Mouse (Mus musculus) G1E-ER4 (cell line): ENCODE measurements around the gene Tnfaip1. TPM values are rescaled to one million over a fixed set of nuclear protein-coding genes. Genes with fewer than 3 reads are reported as not detected.

Experiments
- GATA1 ChIP-seq: IDR thresholded peaks from one replicate; pipeline ENCODE4 v1.8.0; 2012; ENCODE audit warnings: low read length, inconsistent platforms
- polyA plus RNA-seq: library from polyadenylated mRNA; stranded (reverse); fragments of >175 nt; gene quantifications from 2 replicates; pipeline ENCODE4 v1.2.3, GENCODE M21; 2012

The Tnfaip1 gene
- polyA plus RNA-seq, 1 experiment, result 5.2 TPM

DNA sequence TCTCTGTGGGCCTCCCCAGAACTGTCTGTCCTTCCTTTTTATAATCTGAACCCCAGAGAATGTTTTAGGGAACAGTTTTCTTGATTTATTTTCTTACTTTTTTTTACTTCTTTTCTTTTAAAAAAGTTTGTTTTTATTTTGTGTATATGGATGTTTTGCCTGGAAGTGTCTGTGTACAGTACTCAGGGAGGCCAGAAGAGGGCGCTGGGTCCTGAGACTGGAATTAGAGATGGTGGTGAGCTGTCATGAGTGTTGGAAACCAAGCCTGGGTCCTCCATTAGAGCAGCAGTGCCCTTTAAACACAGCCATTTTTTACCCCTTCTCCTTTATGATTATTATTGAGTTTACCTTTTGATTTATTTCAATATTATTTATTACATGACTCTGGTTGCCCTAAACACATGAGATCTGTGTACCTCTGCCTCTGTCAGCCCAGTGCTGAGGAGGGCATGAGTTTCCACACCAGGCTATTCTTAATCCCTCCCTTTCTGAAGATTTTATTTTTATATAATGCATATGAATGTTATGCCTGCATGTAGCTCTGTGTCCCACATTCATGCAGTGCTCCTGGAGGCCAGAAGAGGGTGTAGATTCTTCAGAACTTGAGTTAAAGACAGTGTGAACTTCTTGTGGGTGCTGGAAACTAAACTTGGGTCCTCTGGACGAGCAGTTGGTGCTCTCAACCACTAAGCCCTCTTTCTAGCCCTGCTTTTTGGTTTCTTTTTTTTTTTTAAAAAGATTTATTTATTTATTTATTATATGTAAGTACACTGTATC is 20.4 kb downstream of the Tnfaip1 start:
- TF ChIP-seq GATA1, result no peak

DNA sequence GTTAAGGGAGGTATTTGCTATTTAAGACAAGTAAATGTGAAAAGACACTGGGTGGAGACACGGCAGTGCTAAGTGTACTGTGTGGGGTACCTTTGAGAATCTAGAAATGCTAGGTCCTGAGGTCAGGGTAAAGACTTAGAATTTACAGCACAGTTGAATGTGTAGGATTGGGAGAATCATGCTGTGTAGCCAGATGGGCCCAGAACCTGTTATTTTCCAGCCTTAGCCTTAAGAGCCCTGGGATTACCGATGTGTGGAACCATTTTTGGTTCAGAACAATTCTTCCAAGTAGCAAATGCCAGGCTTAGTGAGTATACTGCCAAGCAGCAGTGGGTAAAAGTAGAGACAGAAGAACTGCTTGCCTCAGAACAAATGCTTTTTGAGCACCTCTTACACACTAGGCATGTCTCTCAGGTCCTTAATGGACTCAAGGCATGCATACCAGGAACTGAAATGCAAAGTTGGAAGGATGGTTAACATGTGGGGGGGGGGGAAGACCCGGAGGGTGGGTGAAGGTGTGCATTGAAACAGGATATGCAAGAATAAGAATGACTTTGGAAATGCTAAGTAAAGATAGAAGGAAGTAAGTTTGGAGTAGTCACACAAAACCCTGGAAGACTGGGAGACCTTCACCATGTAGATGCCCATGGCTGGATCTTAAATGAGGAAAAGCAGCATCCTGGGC is 22.9 kb downstream of the Tnfaip1 start:
- TF ChIP-seq GATA1, result no peak

DNA sequence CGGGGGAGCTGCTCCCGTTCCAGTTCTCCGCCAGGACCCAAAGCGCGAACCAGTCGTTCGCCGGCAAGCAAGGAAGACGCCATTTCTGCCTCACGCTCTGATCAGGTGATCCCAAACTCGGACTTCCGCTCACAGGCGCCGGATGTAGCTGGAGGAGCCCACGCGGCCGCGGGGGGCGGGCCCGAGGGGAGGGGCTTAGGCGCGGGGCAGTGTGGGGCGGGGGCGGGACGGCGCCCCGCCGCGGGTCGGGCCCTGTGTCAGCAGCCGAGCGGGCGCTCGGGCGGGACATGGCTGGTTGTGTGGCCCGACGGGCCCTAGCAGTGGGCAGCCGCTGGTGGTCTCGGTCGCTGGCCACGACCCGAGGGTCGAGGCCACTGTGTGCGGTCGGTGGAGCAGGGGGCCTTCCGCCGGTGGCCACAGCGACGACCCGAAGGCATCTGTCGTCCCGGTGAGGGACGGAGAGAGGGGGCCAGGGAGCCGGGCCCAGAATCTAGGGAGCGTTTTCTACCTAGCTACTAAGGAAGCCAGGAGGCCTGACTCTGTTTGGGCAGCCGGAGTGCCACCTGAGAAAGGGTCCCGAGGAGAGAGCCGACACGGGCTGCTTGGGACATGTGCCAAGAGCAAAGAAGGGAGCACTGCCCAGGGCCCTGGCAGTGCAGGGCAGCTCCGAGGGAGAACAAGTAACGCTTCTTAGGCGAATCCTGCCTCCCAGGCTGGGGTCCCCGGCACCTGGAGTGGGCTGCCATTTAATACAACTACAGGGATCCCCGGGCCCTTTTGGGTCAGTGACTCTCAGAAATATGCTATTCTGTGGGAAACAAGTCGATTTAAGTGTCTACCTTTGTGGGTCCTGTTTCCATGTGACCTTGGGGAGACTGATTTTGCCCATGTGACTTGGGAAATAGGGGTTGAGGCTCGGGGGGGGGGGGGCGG is 23.8 kb downstream of the Tnfaip1 start, which contains the start of the genes Tmem199 and Poldip2:
Gene Tmem199 (minus strand): TSS at position 148 of the 933 bp plus-strand sequence.
Gene Poldip2 (plus strand): TSS at position 169 of the 933 bp plus-strand sequence.
- no peak for TF ChIP-seq GATA1

DNA sequence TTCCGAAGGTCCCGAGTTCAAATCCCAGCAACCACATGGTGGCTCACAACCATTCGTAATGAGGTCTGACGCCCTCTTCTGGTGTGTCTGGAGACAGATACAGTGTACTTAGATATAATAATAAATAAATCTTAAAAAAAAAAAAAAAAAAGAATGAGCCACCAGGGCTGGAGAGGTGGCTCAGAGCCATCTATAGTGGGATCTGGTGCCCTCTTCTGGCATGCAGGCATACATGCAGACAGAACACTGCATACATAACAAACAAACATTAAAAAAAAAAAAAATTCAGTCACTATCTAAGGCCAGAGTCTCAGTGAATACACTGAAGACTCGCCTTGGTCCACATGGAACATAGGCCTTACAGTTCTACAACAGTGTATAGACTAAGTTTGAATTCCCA is 27.0 kb downstream of the Tnfaip1 start:
- TF ChIP-seq GATA1, result no peak

DNA sequence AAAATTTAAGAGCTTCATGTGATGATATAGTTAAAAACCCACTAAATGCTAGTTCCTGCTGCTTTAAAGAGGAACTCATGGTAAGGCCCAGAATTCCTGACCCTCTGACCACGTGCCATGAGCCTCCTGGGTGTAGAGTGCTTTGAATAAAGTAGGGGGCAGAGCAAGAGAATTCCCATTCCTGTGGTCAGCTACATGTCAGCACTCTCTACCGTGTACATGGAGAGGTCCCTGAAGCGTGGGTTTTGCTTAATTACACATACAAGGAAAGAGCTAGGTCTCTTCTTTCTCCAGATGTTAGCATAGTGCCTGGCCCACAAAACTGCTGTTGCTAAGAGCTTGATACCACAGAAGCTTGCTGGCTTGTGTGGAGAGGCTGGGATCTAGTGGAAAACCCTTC is 30.7 kb downstream of the Tnfaip1 start:
- TF ChIP-seq GATA1, result no peak

DNA sequence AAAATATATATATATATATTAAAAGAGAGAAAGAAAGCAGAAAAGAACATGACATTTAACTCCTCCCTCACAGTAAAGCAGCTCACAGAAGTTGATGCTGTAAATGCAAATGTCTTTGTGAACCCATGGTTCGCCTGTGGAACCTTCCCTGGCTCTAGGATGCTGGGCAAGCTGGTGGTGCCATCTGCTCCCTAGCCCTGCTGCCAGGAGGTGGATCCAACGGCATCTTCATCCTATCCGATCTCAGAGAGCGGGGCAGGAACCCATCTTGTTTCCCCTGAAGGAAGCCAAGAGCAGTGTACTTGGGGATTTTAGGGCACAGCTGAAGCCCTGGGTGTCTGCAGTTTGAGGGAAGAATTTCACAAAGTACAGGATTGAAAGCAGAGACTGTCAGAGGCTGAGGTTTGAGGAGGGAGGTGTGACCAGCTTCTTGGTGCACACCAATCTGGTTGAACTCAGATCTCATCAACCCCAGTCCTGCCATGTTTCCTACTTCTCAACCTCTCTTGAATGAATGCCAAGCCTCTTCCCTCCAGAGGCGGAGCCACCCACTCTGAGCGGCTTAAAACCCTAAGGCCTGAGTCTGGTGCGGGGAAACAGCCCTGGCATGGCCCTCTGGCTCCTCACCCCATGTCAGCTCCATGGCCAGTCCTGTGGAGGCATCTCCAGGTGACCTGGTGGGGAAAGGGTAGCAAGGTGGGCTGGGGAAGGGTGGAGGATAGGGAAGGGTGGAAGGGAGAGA is 33.1 kb downstream of the Tnfaip1 start, which contains the start of gene Sebox:
Gene Sebox (plus strand): TSS at position 539 of the 742 bp plus-strand sequence.
- TF ChIP-seq GATA1, result no peak

DNA sequence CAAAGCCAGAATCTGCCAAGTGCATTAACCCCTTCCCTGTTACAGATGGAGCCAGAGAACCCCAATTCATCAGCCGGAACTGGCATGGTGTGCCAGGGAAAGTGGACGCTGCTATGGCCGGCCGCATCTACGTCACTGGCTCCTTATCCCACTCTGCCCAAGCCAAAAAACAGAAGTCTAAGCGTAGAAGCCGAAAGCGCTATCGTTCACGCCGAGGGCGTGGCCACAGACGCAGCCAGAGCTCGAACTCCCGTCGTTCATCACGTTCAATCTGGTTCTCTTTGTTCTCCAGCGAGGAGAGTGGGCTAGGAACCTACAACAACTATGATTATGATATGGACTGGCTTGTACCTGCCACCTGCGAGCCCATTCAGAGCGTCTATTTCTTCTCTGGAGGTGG is 34.6 kb downstream of the Tnfaip1 start:
- TF ChIP-seq GATA1, result no peak

DNA sequence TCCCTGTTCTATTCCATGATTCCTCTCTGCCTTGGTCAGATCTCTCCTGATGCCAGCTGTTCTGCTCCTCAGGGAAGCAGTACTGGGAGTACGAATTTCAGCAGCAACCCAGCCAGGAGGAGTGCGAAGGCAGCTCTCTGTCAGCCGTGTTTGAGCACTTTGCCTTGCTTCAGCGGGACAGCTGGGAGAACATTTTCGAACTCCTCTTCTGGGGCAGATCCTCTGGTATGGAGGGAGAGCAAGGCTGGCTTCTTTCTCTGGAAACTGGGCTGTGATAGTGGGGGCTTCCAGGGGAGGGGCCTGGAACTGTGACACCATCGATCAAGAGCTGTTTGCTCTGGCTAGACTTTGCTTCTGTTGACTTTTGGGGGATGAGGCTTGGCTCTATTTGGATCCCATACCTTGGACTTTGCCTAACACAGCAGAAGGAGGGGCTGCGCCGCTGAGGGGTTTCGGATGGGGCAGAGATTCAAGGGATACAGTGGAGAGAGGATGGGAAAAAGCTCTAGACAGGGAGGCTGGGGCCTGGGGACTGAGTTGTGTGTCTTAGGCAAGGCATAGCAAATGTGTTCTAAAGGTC is 35.4 kb downstream of the Tnfaip1 start:
- no peak for TF ChIP-seq GATA1

DNA sequence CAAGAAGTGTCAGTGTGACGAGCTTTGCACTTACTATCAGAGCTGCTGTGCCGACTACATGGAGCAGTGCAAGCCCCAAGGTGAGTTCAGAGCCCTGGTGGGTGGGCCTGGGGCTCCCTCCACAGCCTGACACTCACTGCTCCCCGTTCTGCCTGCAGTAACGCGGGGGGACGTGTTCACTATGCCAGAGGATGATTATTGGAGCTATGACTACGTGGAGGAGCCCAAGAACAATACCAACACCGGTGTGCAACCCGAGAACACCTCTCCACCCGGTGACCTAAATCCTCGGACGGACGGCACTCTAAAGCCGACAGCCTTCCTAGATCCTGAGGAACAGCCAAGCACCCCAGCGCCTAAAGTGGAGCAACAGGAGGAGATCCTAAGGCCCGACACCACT is 36.6 kb downstream of the Tnfaip1 start:
- TF ChIP-seq GATA1, result no peak

DNA sequence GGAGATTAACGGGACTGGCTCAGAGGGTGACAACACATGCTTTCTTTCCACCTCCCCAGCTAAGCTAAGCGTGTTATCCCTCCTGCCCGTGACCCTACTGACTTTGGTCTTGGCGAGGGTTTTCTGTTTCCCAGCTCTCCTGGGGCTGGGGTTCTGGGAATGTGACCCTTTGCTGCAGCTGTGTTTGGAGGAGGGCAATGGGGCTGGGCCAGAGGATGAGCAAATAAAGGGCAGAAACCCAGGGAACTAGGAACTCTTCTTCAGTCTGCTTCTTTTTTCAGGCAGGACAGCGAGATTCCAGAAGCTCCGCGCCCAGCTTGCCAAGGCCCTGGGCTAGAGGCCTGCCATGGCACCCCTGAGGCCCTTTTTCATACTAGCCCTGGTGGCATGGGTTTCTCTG is 37.1 kb downstream of the Tnfaip1 start, which contains the start of gene Vtn:
Gene Vtn (plus strand): TSS at position 88 of the 400 bp plus-strand sequence.
- TF ChIP-seq GATA1, result no peak

DNA sequence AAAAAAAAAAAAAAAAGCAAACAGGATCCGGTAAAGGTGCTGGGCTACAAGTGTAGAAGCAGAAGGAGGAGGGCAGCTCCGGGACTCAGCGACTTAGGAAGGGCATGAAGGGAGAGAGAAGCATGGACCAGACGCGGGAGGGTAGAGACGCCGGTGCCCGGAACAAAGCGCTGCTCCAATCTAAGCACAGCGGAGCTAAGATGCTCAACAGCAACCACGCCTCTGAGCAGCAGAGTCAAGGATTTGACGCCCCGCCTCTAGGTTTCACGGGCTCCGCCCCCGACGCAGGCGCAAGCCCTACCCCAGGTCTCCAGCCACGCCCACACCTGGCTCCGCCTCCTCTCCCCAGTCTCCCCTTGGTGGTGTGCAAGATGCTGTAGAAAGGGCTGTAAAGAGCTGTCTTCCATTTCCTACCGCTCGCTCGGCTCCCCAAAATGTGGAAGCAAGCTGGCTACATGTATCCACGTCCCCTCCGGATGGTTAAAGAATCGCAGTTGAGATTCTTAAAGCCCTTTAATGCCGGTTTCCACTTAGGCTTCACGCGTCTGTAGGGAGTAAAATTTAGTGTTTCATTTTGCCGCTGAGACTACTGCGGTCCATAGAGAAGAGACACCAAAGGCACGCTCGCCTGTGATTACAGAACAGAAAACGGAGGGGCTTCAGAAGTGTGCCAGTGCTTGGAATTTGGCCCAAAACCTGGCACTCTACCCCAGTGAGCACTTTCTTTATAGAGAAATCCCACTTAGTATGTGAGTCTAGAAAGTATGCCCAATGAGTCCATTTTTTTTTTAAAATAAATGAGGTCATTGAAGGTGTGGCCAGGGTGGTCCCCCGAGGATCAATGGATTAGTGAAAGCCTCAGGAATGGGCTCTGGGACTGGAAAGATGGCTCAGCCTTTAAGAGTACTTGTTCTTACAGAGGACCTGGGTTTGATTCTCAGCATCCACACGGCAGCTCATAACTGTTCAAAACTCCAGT is 38.3 kb downstream of the Tnfaip1 start, which contains the start of gene Sarm1:
Gene Sarm1 (minus strand): TSS at position 211 of the 979 bp plus-strand sequence.
- no peak for TF ChIP-seq GATA1

DNA sequence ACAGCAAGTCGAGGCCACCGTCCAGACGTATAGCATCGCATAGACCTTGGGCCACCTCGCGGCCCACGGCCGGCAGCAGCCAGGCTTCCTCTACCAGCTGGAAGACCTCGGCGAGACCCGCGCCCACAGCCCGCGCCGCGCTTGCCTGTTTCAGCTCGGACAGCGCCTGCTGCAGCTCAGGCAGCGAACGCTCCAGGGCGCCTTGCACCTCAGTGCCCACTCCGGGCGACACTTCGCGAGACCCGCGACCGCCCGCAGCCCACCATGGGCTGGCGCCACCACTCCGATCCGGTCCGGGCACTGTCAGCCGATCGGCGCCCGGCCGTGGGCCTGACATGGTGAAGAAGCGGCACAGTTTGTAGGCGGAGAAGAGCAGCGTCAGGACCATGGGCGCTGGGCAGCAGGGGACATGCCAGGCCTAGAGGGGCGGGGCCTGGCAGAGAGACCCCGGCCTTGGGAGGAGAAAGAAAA is 39.0 kb downstream of the Tnfaip1 start:
- TF ChIP-seq GATA1, result no peak

DNA sequence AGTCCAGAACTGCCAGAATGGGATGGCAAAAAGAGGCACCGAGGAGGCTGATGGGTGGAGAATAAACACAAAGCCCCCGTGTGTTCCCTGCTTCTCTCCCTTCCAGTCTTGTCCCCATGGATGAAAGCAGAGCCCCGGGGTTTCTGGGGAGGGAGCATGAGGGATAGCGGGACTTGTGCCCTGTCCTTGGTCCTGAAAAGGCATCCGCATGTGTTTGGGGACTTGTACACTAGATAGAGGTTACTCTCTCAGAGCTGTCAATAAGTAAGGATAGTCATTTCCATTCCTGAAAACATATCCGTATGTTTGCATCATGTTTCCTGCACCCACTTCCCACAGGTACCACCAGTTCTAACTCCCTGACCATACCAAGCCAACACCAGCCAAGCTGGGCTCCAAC is 40.2 kb downstream of the Tnfaip1 start:
- no peak for TF ChIP-seq GATA1
